Mouse (Mus musculus): ENCODE measurements around the gene Disc1.
A peak's percentile ranks its signal among the peaks of the same experiment; 100 is the strongest.

Gene Disc1

DNA sequence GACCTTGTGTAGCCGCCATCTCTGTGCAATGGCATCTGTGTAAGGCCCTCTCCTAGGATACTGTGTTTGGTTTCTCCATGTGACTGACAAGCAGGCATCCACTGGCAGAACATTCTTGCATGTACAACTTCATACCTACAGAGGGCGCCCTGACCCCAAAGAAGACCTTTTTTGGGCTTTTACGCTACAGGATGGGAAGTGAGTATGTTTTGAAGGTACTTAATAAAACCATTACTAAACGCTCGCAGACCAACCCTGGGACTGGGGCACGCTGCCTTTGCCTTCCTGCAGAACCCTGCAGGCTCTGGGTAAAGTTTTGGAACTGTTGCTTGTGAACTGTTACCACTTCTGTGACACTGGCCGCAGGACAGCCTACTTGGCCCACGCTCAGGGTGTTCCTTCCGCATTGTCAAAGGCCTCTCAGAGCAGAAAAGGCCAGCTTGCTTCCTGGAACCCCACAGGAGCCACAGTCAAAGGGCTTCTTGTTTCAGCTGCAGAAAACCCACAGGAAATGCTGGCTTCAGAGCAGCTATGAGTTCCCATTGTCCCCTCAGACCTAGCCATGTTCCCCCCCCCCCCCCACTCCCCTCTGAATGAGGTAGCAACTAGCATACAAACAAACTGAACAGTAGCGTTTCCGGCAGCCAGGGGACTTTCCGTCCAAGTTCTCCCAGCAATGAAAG lies 13.1 kb downstream of the Disc1 start:
- DNase-seq (ENCODE audit: low read depth, low spot score), result peak; percentile 89

GRCm38 (mm10) chr8:125067596-125067960 lies 13.6 kb downstream of the Disc1 start:
- no peak for DNase-seq (ENCODE audit: low read depth, low spot score)

- peak; percentile 44 for DNase-seq (ENCODE audit: low read depth, low spot score)
Observed at GRCm38 (mm10) chr8:125068146-125068905, 14.3 kb downstream of the Disc1 start.

GRCm38 (mm10) chr8:125069304-125069703 lies 15.3 kb downstream of the Disc1 start:
- no peak for DNase-seq (ENCODE audit: low read depth, low spot score)

DNA sequence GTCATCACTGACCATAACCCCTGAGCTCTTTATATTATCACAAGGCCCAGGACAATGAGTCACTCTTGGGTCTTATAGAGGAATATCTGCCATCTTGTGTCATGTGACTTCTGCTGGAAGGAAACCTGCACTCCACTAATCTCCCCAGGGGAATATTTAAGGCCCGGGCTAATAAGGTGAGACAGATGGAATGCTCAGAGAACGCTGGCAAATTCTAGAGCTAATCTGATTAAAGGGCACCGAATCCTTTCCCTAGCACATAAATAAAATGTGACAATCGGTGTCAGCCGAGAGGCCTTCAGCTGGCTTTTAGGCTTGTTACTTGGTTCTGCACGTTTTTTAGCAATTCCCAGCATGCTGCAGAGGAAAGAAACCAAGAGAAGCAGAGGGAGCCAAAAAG lies 15.7 kb downstream of the Disc1 start:
- no peak for DNase-seq (ENCODE audit: low read depth, low spot score)

DNA sequence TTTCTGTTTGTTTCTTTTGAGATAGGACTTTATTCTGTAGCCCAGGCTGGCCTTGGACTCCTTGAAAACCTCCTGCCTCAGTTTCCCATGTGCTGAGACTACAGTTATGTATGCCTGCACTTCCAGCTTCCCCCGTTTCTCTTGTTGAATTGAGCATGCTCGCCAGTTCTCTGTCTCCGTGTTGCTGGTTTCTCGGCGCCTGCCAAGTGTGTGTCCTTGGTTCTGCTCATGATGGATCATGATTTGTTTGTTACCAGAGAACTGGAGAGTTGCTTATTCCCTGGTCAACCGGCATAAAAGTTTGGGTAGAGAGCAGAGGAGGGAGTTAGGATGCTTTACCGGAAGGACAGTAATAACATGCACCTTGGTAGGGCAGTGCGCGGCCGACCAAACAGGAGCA lies 20.1 kb downstream of the Disc1 start:
- no peak for DNase-seq (ENCODE audit: low read depth, low spot score)

DNA sequence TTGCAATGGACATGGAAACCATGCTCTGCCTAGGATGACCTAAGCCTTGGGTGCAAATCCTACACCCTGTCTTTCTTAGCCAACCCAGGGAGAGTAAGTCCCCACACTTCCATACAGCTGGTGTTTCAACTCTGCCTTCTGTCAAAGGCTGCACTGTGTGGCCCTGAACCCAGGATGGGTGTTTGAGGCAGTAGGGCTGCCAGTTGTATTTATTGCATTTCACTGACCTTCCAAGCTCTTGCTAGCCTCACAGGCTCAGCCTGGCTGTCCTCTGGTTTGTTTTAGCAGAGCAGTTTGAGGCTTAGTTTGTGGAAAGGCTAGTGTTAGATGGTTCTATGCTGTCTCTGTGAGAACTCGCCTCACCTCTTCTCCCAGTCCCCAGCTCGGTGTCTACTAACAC lies 20.6 kb downstream of the Disc1 start:
- DNase-seq (ENCODE audit: low read depth, low spot score), result no peak

GRCm38 (mm10) chr8:125075389-125075788 lies 21.4 kb downstream of the Disc1 start:
- DNase-seq (ENCODE audit: low read depth, low spot score), result no peak

DNA sequence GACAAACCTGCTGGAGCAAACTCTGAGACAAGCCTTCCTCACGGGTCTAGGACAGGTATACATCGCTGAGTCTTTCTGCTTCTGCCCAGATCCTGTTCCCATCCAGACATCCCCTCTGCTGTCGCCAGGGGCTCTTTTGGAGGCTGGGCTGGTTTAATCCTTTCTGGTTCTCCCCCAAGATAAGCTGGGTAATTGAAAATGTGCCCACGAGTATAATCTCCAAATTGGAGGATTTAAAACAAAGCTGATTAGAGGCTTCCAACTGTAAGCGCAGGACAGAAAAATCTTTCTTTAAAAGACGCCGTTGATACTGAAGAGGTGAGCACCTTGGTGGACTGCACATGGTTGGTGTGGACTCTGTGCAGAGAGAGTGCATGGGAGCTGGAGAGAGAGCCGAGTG lies 23.3 kb downstream of the Disc1 start:
- no peak for DNase-seq (ENCODE audit: low read depth, low spot score)

DNA sequence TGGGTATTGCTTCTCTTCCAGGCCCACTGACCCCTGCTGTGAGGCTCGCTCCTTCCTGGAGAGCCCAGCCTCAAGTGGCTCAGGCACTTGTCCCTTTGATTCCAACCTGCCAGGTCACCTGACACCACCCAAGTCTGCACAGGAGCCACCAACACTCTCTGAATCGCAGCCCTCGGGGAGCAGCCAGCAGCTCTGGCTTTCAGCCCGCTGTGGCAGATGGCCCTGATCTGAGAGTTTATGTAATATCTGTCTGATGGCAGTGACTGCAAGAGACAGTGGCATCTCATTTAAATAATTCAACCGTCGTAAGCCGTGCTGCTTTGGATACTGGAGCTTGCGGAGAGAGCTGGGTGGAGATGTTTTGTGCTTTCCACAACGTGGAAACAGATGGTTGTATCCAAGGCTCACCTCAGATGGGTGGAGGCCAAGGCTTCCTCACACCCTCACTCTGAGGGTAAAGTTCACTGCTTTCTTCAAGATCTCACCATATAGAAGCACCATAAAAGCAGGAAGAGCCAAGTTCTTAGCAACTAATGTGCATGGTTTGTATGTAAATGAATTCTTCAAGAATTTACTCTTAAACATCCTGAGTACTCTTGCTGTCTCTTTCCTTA lies 24.9 kb downstream of the Disc1 start:
- DNase-seq (ENCODE audit: low read depth, low spot score), result no peak

- peak; percentile 46 for DNase-seq (ENCODE audit: low read depth, low spot score)
Observed at GRCm38 (mm10) chr8:125080388-125081344, 26.7 kb downstream of the Disc1 start.

DNA sequence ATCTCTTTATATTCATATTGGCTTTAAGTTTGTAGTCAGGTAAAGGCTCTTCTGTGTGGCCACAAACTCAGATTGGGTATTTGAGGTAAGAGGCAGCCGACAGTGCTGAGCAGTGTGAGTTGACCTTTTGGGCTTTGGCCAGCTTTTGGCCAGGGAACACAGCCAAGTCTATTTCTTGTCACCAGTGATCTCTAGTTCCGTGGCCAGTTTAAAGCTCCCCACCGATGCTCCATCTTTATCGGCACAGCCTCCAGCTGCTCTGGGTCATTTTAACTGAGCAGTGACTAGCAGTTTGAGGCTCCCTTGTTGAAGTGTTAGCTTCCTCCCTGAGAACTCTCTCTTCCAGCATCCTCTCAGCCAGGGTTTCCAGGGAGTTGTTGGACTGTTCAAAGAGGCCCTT lies 29.8 kb downstream of the Disc1 start:
- DNase-seq (ENCODE audit: low read depth, low spot score), result no peak

DNA sequence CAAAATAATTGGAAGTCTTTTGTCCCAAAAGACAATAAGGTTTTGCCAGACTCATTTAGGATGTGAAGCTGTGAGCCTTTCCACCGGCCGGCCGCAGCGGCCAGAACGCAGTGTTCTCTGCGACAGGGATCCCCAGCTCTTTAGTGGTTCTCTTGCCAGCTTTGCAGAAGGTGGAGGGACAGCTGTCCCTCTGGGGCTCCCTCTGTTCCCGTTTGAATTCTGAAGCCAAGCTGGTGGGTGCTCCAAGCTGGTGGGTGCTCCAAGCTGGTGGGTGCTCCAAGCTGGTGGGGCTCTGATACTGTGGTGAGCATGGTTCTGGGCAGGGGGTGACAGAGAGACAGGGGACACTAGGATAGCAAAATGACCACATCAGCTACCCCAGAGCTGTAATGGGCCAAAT lies 30.5 kb downstream of the Disc1 start:
- DNase-seq (ENCODE audit: low read depth, low spot score), result no peak

DNA sequence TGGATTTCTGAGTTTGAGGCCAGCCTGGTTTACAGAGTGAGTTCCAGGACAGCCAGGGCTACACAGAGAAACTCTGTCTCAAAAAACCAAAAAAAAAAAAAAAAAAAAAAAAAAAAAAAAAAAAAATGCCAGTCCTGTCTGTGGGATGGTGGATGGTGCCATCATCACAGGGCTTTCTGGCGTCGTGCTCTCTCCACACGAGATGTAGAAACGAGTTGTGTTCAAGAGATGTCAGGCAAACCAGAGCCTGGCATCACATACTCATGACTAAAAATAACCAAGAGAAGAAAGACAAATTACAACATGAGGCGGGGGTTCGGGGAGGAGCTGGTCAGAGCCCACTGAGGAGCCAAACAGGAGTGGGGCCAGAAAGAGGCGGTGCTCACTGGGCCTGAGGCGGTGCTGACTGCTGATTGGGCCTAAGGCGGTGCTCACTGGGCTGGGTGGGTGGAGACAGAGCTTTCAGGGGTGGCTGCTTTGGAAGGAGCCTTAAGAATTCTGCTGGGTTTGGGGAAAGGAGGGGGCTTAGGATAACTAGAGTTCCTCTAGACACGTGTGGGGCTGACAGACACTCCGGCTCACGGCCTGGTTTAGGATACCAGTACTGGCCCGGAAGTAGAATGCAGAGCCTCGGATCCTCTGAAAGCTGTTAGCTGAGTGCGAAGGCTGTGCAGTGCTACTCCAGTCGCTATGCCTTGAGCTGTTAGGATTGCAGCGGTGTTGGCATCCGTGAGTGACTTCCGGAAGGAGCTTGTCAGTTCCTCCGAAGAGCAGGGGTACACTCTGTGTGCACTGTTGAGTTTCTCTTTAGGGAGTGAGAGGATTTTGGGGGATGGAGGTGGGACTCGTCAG lies 37.1 kb downstream of the Disc1 start:
- no peak for DNase-seq (ENCODE audit: low read depth, low spot score)

GRCm38 (mm10) chr8:125097140-125097539 lies 43.1 kb downstream of the Disc1 start:
- DNase-seq (ENCODE audit: low read depth, low spot score), result no peak

GRCm38 (mm10) chr8:125098050-125098449 lies 44.1 kb downstream of the Disc1 start:
- no peak for DNase-seq (ENCODE audit: low read depth, low spot score)

DNA sequence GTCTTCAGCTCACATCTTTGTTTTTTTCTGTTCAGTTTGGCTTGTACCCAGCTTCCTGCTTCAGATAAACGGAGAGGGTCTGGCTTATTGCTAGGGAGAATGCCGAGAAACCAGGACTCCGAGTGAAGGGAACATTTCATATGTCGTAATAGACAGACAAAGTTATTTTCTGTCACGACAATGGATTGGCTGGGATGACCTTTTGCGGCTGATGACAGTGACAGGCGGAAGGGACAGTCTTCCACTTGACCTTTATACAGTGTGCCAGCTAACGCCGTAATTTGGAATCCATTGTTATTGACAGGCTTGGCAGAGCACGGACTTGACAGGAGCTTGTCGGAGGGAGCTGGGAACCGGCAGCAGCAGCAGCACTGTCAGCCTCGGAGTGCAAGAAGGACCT lies 48.3 kb downstream of the Disc1 start:
- no peak for DNase-seq (ENCODE audit: low read depth, low spot score)

DNA sequence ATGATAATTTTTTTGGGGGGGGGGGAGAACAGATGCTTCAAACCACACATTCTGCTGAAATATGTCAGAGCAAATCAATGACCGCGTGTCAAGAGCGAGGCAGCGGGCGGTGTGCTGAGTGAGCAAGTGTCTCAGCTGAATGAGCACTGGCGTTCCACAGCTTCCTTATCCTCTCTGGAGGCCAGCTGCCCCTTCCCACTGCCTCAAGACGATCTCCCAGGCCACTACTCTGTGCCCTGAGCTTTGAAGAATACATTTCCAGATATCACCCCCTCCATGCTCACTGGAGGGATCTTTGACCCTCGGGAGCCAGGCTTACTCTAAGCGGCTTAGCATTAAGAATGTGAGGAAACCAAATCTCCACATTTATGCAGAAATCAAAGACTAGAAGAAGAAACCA lies 59.2 kb downstream of the Disc1 start:
- DNase-seq (ENCODE audit: low read depth, low spot score), result no peak

GRCm38 (mm10) chr8:125113831-125114230 lies 59.8 kb downstream of the Disc1 start:
- DNase-seq (ENCODE audit: low read depth, low spot score), result no peak

DNA sequence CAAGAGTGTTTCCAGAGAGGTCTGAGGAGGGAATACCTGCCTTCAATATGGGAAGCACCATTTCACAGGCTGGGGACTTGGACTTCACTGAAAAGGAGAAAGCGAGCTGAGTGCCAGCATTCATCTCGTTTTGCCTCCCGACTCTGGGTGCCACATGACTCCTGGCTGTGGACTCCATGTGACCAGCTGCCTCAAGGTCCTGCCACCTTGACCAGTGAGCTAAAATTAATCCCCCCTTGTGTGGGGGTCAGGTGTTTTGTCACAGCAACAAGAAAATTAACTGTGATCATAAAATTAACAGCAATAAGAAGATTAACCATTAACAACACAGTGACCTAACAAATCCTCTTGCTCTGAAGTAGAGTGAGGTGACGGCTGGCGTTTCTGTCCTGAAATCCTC lies 61.3 kb downstream of the Disc1 start:
- DNase-seq (ENCODE audit: low read depth, low spot score), result no peak

DNA sequence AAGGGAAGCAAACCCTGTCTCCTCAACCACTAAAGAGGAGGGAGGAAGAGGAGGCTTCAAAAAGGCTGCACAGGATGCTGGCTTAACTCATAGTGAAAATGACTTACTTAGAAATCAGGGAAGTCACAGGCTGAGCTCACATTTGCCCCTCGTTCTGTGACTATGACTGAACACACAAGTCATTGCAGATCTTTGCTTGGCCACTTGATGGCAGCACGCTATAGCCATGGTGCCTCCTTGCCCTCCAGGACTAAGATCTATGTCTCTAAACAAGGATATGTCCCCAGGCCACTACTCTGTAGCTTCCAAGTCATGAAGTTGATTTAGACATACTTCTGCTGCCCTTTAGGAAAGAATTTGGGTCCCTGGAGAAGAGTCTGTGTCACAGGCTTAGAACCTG lies 62.6 kb downstream of the Disc1 start:
- peak; percentile 61 for DNase-seq (ENCODE audit: low read depth, low spot score)

All from CD4-positive, CD25-positive, alpha-beta regulatory T cell, adult 2 months (primary cell).